Mouse (Mus musculus) Patski (cell line): ENCODE results near the gene Mrm3. TPM values are rescaled to one million over a fixed set of nuclear protein-coding genes. Genes with fewer than 3 reads are reported as not detected.
A peak's percentile ranks its signal among the peaks of the same experiment; 100 is the strongest.

Experiments
- ATAC-seq: fragments of 100-300 bp; one replicate; pipeline ENCODE4 v1.8.0; 2021
- CTCF ChIA-PET: fragments of 350-600 bp; sonication (Branson Sonifier 250); formaldehyde crosslinking; loops from one replicate; lab custom pipeline; 2022; ENCODE audit warnings: inconsistent platforms; lab: Charles Lee
- POLR2A ChIA-PET: fragments of 350-600 bp; sonication (Branson Sonifier 250); formaldehyde crosslinking; loops from one replicate; lab custom pipeline; 2022; ENCODE audit warnings: antibody characterized with exemption, inconsistent platforms; lab: Charles Lee
- DNase-seq: peaks from one replicate; pipeline ENCODE4 v3.0.0-alpha.2; 2011; ENCODE audit warnings: low read depth, low spot score
- H3K27me3 ChIP-seq: fragments of 371-371 bp; one replicate; pipeline ENCODE4 v1.5.1; 2021
- CTCF ChIP-seq: fragments of 100-300 bp; IDR thresholded peaks from one replicate; pipeline ENCODE4 v1.5.1; 2021
- in situ Hi-C: fragments of 300-500 bp; cut with MboI; formaldehyde crosslinking; loops from 3 replicates; pipeline ENCODE4 v1.11.1; 2018; ENCODE audit warnings: low pct_unique_long_range_greater_than_20kb, mixed read lengths
- polyA plus RNA-seq: library from polyadenylated mRNA; unstranded; gene quantifications from one replicate; pipeline ENCODE4 v1.2.3, GENCODE M21; 2021

Gene Mrm3
- polyA plus RNA-seq, 1 experiment from 2014 or later, result 15.4 TPM

DNA sequence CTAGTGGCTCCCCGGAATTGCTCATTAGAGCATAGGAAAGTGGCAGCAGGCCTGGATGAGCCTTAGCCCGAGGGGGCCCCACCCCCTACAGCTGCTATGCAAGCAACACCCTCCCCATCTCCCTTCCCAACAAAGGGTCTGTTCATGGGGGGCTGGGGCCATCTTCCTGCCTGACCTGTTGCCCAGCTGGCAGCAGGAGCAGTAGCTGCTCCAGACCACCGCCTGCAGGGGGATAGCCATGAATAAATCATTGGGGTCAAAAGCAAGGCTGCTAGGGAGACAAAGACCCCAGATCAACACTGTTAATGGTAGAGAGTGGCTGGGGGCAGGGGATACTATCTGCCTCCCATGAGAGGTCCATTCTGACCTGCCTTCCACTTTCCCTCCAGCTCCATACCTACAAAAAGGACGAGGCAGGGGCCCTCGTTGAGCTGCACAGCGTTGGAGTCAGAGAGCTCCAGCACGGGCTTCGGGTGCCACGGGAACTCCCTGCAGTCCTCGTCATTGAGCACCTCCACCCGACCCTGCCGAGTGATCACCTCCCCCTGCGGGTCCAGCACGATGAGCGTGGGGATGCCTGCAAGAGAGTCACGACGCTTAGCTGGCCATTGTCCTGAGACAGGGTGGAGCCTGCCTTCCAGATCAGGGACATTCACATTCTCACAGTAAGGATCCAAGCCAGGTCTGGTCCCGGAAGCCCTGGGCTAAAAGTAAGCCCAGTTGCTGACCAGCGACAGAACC, 19.3 kb downstream of the Mrm3 start:
- DNase-seq (no peak), ATAC-seq (no peak)
- TF ChIP-seq CTCF, result no peak
- no peaks in the 10 kb centered on the region for H3K27me3 ChIP-seq
- in situ Hi-C loops, result no loop called here
- POLR2A ChIA-PET, result no interaction called here
- CTCF ChIA-PET, result interaction anchor here (0.9 to 1.4 kb wide), 4 partner anchors 9 to 137 kb away, joined by 3 to 7 read pairs (median 3); no protein-coding TSS in a partner anchor

DNA sequence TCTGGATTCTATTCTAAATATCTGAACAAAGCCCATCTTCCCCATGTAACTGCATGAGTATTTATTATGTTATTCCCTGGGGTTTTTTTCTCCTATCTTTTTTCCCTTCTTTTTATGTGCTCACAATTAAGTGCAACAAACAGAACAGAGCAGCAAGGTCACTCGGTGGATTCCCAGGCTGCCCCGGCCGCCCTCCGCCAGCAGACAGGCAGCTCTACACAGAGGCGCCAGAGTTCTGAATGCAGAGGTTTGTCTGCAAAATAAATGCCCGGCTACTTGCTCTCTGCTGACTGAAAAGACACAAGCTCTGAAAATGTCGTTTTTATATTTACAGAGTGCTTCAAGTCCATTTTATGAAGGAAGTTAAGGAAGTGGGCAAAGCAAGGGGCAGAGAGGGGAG, 24.0 kb downstream of the Mrm3 start:
- no peak for ATAC-seq
- no peak for TF ChIP-seq CTCF
- in situ Hi-C loops, result no loop called here
- ChIA-PET CTCF (interaction anchor here (0.9 to 1.1 kb wide), 2 partner anchors 14 to 129 kb away, joined by 3 to 4 read pairs; no protein-coding TSS in a partner anchor), POLR2A (no interaction called here)
- H3K27me3 ChIP-seq, result no peaks in the 10 kb centered on the region
- DNase-seq, result no peak

DNA sequence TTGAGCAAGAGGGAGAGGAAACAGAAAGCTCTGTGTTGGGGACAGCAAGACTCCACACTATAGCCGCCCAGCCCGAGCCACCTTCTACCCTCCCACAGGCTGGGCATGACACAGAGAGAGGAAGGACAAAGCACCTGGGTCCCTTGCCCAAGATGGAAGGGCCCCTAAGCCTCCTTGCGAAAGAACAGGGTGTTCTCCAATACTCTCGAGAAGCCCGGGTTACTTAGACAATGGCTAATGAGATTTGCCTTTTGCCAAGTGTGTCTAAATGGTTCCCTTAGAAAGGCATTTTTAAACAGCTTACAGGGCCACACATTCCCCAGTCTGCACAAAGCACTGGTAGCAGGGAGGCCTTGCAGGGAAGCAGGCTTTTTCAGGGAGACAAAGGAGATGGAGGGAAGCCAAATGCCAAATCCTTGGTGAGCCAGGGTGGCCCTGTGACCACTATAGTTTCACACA, 24.5 kb downstream of the Mrm3 start:
- POLR2A ChIA-PET, result no interaction called here
- CTCF ChIA-PET, result interaction anchor here (0.9 to 1.1 kb wide), 2 partner anchors 15 to 129 kb away, joined by 3 to 4 read pairs; no protein-coding TSS in a partner anchor
- no peaks in the 10 kb centered on the region for H3K27me3 ChIP-seq
- ATAC-seq (no peak), DNase-seq (no peak)
- in situ Hi-C loops, result no loop called here
- TF ChIP-seq CTCF, result no peak

DNA sequence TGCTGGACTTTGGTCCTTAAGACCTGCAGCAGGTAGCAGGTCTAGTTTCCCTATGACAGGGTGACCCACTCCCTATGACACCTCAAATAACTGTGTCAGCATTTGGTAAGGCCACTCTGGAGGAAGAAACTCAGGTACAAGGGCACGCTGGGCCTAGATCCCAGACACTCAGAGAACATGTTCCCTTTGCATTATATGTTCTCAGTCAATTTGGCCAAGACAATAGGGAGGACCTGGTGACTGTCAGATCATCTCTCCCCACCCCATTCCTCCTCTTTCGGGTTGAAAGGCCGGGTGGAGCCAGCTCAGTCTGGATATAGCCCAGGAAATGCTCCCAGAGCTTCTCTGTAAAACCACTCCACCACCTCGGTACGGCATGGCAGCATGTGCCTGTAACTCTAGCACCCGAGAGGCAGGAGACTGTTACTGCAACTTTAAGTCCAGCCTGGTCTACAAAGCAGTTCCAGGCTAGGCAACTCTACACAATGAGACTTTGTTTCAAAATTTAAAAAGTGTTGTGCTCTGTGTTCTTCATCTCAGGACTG, 25.1 kb downstream of the Mrm3 start:
- in situ Hi-C loops, result no loop called here
- CTCF ChIA-PET, result interaction anchor here (0.9 to 1.5 kb wide), 3 partner anchors 11 to 15 kb away, joined by 3 to 4 read pairs (median 4); no protein-coding TSS in a partner anchor
- TF ChIP-seq CTCF, result no peak
- no peaks in the 10 kb centered on the region for H3K27me3 ChIP-seq
- DNase-seq (no peak), ATAC-seq (no peak)
- POLR2A ChIA-PET, result no interaction called here

DNA sequence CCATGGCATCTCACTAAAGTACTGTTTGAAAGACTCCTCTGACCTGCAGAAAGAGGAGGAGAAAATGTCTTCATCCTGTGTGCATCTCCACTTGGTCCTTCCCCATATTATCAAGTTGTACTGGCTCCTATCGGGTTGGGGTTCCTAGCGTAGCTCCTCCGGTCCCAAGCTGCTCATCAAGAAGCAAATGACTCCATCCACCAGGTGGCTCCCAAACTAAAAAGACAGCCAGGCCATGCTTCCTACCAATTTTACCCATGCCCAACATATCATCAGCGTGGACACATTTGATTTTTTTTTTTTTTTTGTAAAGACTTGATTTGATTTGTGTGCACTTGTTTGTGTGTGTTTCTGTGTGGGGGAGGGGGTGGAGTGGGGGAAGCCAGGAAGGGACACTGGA, 28.9 kb downstream of the Mrm3 start:
- no peak for ATAC-seq
- DNase-seq, result no peak
- no peak for TF ChIP-seq CTCF
- H3K27me3 ChIP-seq, result no peaks in the 10 kb centered on the region
- in situ Hi-C loops, result no loop called here
- POLR2A ChIA-PET, result interaction anchor here (0.7 to 1.1 kb wide), 3 partner anchors 13 to 303 kb away, joined by 3 read pairs; no protein-coding TSS in a partner anchor
- CTCF ChIA-PET, result interaction anchor here (0.6 to 1.9 kb wide), 4 partner anchors 106 to 126 kb away, joined by 3 to 4 read pairs (median 4); partner anchors contain the start of gene Nxn

DNA sequence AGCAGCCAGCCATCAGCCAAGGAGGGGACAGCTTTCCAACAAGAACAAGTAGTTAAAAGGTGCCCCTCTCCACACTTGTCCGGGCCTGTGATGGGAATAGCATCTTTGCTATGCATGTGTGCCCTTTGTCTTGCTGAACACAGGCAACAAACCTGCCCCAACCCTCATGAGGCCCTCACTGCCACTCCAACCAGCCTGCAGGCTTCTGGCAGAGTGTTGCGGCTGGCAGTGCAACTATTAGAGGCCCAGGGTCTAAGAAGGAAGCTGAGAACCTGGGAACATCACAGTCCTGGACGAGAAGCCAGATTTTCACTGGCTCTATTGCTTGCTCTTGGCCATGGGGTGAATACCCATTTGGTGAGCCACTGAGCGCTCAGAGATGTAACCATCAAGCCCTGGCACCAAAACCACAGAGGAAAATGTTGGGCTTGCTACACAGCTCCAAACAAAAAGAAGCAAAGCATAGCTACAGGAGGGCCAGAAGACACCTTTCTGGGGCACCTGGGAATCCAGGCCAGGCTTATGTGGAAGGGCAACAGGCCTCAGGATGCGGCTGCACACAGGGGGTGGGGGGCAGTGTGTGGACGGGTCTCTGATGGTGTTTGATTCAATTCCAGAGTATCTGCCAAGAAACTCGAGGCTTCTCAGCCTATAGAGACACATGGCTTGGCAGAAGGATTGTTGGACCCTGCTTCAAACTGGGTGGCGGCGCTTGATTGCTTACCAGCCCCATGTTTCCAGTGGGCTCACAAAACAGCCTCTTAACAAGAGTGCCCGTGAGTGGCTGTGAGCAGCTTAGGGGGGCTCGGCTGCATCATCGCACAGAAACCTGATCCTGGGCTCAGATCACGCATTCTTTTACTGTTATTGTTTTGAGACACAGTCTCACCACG, 35.7 kb downstream of the Mrm3 start:
- POLR2A ChIA-PET, result interaction anchor here (1.8 kb wide), 1 partner anchor 119 kb away, joined by 4 read pairs; the partner anchor contains the start of gene Nxn
- no peaks in the 10 kb centered on the region for H3K27me3 ChIP-seq
- no peak for ATAC-seq
- in situ Hi-C loops, result no loop called here
- no peak for DNase-seq
- CTCF ChIA-PET, result interaction anchor here (1.0 kb wide), 1 partner anchor 13 kb away, joined by 3 read pairs; no protein-coding TSS in a partner anchor
- no peak for TF ChIP-seq CTCF

DNA sequence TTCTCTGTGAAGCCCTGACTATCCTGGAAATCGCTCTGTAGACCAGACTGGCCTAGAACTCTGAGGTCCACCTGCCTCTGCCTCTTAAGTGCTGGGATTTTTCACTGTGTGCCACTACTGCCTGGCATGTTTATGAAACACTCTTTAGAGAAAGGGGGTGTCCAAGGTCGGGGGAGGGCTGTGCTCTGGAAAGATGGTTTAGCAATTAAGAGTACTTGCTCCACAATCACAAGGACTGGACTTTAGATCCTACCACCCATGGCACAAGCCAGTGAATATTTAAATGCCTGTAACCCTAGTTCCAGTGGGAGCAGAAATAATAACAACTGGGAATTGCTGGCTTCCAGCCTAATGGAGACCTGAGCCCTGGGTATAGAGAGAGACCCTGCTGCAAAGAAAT, 36.5 kb downstream of the Mrm3 start:
- DNase-seq (no peak), ATAC-seq (no peak)
- in situ Hi-C loops, result no loop called here
- ChIA-PET CTCF (interaction anchor here (1.0 to 1.2 kb wide), 2 partner anchors 14 to 27 kb away, joined by 3 to 4 read pairs; no protein-coding TSS in a partner anchor), POLR2A (no interaction called here)
- TF ChIP-seq CTCF, result no peak
- no peaks in the 10 kb centered on the region for H3K27me3 ChIP-seq

DNA sequence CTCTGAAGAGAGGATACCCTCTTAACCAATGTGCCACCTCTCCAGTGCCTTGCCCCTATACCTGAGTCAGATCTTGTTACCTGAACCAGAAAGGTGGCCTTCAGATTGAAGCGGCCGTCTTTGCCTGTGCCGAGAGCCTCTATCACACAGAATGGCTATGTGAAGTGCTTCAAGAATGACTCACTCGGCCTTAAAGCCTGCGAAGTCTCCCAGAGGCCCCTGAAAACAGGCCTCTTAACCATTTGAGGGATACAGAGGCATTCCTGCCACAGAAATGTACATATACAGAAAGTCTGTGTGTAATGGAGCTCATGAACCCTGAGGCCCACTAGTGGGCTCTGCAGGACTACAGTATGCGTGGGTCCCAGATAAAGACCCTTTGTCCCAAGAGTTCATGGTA, 40.3 kb downstream of the Mrm3 start:
- no peak for DNase-seq
- ChIA-PET CTCF (interaction anchor here (3.1 kb wide), 1 partner anchor 16 kb away, joined by 10 read pairs; no protein-coding TSS in a partner anchor), POLR2A (no interaction called here)
- no peak for ATAC-seq
- TF ChIP-seq CTCF, result no peak
- H3K27me3 ChIP-seq, result no peaks in the 10 kb centered on the region
- in situ Hi-C loops, result no loop called here

DNA sequence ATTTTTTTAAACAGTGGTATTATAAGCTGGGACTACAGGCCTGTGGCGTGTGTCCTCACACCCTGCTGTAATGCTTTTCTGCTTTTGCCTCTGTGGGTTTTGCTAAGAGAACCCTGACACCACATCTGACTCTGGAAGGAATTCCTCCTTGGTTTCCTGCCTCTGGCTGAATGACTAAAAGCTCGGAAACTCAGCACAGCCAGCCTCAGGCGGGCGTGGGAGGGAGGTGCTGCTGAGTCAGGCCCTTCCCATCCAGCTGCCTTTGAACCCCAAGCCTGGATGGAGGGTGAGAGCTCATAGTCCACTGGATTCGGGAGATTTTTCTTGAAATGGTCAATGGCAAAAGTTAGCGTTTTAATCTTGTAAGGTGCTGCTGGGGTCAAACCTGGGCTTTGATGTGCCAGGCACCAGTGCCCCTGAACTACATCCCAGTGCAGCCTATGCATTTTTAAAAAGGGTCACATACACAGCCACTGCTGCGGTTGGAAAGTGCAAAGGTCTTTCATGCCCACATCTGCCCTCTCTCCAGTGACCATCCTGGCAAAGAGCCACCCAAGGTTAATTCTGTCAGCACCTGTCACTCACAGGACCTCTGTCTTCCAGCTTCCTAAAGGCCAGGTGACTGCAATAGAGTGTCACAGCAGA, 42.0 kb downstream of the Mrm3 start:
- POLR2A ChIA-PET, result interaction anchor here (0.8 to 0.9 kb wide), 2 partner anchors 13 to 48 kb away, joined by 3 to 4 read pairs; no protein-coding TSS in a partner anchor
- CTCF ChIA-PET, result interaction anchor here (0.9 to 3.1 kb wide), 7 partner anchors 15 to 101 kb away, joined by 3 to 10 read pairs (median 3); no protein-coding TSS in a partner anchor
- no peaks in the 10 kb centered on the region for H3K27me3 ChIP-seq
- in situ Hi-C loops, result no loop called here
- ATAC-seq, result peak; percentile 67
- TF ChIP-seq CTCF, result no peak
- DNase-seq, result peak; percentile 73
